Mouse (Mus musculus): Measurements from ENCODE around the gene Porcn. TPM values are rescaled to one million over a fixed set of nuclear protein-coding genes. Genes with fewer than 3 reads are reported as not detected.

The Porcn gene
- polyA plus RNA-seq, 1 experiment from 2014 or later, result 11.6 TPM

DNA sequence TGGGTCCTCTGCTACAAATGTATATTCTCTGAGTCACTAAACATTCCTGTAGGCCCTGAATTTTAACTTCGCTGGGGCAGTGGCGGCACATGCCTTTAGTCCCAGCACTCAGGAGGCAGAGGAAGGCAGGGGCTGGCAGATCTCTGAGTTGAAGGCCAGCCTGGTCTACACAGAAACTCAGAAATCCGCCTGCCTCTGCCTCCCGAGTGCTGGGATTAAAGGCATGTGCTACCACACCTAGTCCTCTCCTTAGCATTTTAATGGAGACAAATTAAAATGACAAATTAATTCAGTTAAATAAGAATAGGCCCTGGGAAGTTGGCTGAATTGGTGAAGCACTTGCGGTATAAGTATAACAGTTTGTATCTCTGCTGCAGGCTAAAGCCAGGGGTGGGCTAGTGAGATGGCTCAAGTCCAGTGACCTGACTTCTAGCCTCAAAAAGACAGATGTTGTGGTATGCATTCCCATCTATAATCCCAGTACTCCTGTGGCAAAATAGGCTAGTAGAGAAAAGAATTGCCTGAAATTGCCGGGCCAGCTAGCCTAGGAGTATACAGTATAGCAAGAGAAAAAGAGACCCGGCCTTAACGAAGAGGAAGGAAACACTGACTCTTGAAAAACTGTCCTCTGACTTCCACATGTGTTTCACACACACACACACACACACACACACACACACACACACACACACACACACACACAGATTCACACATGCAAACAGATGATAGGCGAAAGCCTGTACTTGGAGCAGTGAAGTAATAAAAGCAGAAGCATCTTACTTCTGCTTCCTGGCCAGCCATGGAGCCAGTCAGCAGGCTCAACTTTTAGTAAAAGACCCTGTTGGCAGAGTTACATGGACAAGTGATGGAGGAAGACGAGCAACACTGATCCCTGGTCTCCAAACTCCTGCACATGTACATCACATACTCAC lies 38.3 kb downstream of the Porcn start:
- Histone ChIP-seq H3K27me3 (no peaks in the 10 kb centered on the region), H3K4me2 (no peak overlapping the region), H3K9ac (no peak overlapping the region), H3K4me3 (no peak overlapping the region), H3K27ac (no peak overlapping the region), H3K4me1 (no peaks in the 10 kb centered on the region), H3K9me3 (no peaks in the 10 kb centered on the region), H3K36me3 (no peaks in the 10 kb centered on the region)
- 83% methylated on average over 10 of the region's 10 CpGs for WGBS
- ATAC-seq (ENCODE audit: borderline replicate concordance, extremely low read depth, low FRiP score, low TSS enrichment), result no peak

DNA sequence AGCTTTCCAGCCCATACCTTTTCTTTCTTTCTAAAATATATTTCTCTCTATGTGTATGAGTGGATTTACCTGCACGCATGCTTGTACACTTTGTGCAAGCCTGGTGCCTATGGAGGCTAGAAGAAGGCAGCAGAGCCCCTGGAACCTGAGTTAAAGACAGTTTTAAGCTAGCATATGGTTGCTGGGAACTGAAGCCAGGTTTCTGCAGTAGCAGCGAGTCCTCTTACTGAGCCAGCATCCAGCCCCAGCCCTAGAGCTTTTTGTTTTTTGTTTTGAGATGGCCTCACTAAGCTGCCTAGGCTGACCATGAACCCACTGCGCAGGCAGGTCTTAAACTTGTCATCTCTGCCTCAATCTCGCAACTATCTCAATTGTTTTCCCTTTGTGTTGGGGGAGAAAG lies 41.9 kb downstream of the Porcn start:
- ATAC-seq (ENCODE audit: borderline replicate concordance, extremely low read depth, low FRiP score, low TSS enrichment), result no peak
- 88% methylated on average over 4 of the region's 4 CpGs for WGBS
- H3K27me3 ChIP-seq, result no peaks in the 10 kb centered on the region

DNA sequence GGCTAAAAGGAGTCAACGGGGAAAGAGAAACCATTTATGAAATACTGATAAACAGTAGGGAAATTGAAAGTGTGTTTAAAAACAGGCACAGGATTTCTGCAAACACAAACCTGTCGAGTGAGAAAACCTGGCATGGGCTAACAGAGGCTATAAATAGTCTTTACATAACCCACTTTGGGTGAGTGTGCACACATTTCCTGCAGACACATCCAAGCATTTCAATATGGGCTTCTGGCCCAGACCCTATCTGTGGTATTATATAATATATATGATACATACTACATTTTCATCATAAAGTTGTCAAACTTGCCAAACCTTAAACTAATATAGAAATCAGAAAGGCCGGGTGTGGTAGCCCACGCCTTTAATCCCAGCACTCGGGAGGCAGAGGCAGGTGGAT lies 43.2 kb downstream of the Porcn start:
- Histone ChIP-seq H3K9ac (no peak overlapping the region), H3K27ac (no peak overlapping the region), H3K9me3 (no peaks in the 10 kb centered on the region), H3K4me3 (no peak overlapping the region), H3K36me3 (no peaks in the 10 kb centered on the region), H3K27me3 (no peaks in the 10 kb centered on the region), H3K4me2 (no peak overlapping the region), H3K4me1 (no peaks in the 10 kb centered on the region)
- WGBS, result 69% methylated on average over 5 of the region's 5 CpGs
- no peak for ATAC-seq (ENCODE audit: borderline replicate concordance, extremely low read depth, low FRiP score, low TSS enrichment)

More for the DNA sequence above, 41.9 kb downstream of the Porcn start:
- Histone ChIP-seq H3K4me3 (no peak overlapping the region), H3K27ac (no peak overlapping the region), H3K36me3 (no peaks in the 10 kb centered on the region), H3K9ac (no peak overlapping the region), H3K4me2 (no peak overlapping the region), H3K9me3 (no peaks in the 10 kb centered on the region), H3K4me1 (no peaks in the 10 kb centered on the region)

DNA sequence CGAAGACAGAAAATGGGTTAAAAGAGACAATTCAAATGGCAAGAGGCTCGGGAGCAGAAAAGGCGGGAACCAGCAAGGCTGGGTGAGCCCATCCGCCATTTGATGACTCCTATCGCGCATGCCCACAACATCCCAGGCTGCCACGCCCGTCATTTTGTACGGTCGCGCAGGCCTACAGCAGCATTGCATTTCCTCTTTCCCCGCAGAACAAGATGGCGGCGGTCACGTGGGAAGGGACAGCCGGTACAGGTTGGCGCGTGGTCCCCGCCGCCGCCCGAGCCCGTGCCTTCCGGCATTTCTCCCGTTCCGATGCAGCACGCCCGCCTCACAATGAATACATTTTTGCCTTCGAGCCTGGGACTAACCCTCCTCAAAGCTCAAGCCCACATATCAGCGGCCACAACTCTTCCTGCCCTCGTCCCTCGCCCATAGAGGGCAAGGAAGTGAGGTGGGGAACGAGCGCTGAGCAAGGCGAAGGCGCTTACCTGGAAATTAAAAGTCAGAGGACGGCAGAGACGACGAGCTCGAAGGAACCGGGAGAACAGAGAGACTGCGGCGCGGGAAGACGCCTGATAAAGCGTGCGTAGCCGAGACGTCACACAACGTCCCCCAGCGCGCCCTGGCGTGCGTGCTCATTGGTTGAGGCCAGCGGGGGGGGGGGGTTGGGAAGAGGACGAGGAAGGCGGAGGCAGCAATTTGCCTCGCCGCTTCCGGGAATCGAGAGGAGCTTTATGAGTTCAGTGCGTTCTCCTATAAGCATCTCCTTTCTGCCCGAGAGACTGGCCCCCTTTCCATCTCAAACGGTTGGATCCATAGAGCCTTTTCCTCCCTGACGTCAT lies 61.0 kb downstream of the Porcn start, which contains the start of gene Rbm3:
TSS of gene Rbm3 (minus strand) at position 728 of the 839 bp plus-strand sequence.
- H3K4me1 ChIP-seq, result peaks cover 10% of the 10 kb centered on the region
- peaks cover 25% of the 10 kb centered on the region for H3K36me3 ChIP-seq
- H3K9ac ChIP-seq, result peak within 1 kb of the TSS; percentile 74
- ATAC-seq (ENCODE audit: borderline replicate concordance, extremely low read depth, low FRiP score, low TSS enrichment), result peak; percentile 96
- H3K27ac ChIP-seq, result peak within 1 kb of the TSS; percentile 98
- H3K4me3 ChIP-seq, result peak within 1 kb of the TSS; percentile 63
- no peaks in the 10 kb centered on the region for H3K27me3 ChIP-seq
- no peaks in the 10 kb centered on the region for H3K9me3 ChIP-seq
- peak within 1 kb of the TSS; percentile 74 for H3K4me2 ChIP-seq
- 15% methylated on average over 48 of the region's 65 CpGs for WGBS

Other genes with a start within 250 kb of the Porcn start
- gene Gata1, start 228.5 kb downstream of the Porcn start, polyA plus RNA-seq (2015; fragmentation: Nextera tagmentation; extraction: Ambion mirVana), result 1.4 and 1.9 TPM in 2 replicates
- not detected in 2 replicates for gene Glod5, start 188.0 kb downstream of the Porcn start, polyA plus RNA-seq (2015; fragmentation: Nextera tagmentation; extraction: Ambion mirVana)
- gene Suv39h1, start 131.8 kb downstream of the Porcn start, polyA plus RNA-seq (2015; fragmentation: Nextera tagmentation; extraction: Ambion mirVana), result 67.2 and 68.0 TPM in 2 replicates
- gene Was, start 116.0 kb downstream of the Porcn start, polyA plus RNA-seq (2015; fragmentation: Nextera tagmentation; extraction: Ambion mirVana), result 0.26 and 0.62 TPM in 2 replicates
- 20.9 and 24.2 TPM in 2 replicates for gene Wdr13, start 73.6 kb downstream of the Porcn start, polyA plus RNA-seq (2015; fragmentation: Nextera tagmentation; extraction: Ambion mirVana)
- gene Rbm3, start 60.6 kb downstream of the Porcn start, polyA plus RNA-seq (2015; fragmentation: Nextera tagmentation; extraction: Ambion mirVana), result 508 and 532 TPM in 2 replicates
- gene Tbc1d25, start 30.3 kb downstream of the Porcn start, polyA plus RNA-seq (2015; fragmentation: Nextera tagmentation; extraction: Ambion mirVana), result 12.8 and 14.8 TPM in 2 replicates
- gene Ebp, start 13.0 kb downstream of the Porcn start, polyA plus RNA-seq (2015; fragmentation: Nextera tagmentation; extraction: Ambion mirVana), result 33.8 and 41.1 TPM in 2 replicates
- gene Ftsj1, start 45.9 kb upstream of the Porcn start, polyA plus RNA-seq (2015; fragmentation: Nextera tagmentation; extraction: Ambion mirVana), result 52.8 and 53.0 TPM in 2 replicates
- gene Slc38a5, start 64.6 kb upstream of the Porcn start, polyA plus RNA-seq (2015; fragmentation: Nextera tagmentation; extraction: Ambion mirVana), result 90.1 and 98.9 TPM in 2 replicates
- not detected in 2 replicates for gene Ssxb10, start 120.9 kb upstream of the Porcn start, polyA plus RNA-seq (2015; fragmentation: Nextera tagmentation; extraction: Ambion mirVana)
- not detected in 2 replicates for gene Ssxb9, start 160.5 kb upstream of the Porcn start, polyA plus RNA-seq (2015; fragmentation: Nextera tagmentation; extraction: Ambion mirVana)
- gene Ssxb1, start 206.8 kb upstream of the Porcn start, polyA plus RNA-seq (2015; fragmentation: Nextera tagmentation; extraction: Ambion mirVana), result not detected in 2 replicates

Measured in lung, embryonic 15.5 days (tissue).